Mouse (Mus musculus): ENCODE measurements at regions not wholly inside any gene's neighbourhood (a gene's known extent, or its start where the extent isn't known, plus 50 kb on each side); places are given as distances from the start of the nearest gene placed in this dataset.
"Not testable (repeated sequence)": the region's sequence is repeated elsewhere in the genome, so short reads cannot be mapped to it uniquely, and the experiment has no call there.

- not testable (repeated sequence) for H3K36me3 ChIP-seq (ENCODE audit: control insufficient read depth, insufficient read depth, low read length); H3K4me1 ChIP-seq (ENCODE audit: control insufficient read depth, insufficient read depth, insufficient read length); DNase-seq (ENCODE audit: low read depth in 1 of 2, low spot score in 2 of 2); H3K27ac ChIP-seq (ENCODE audit: insufficient read depth, low read length); H3K27me3 ChIP-seq (ENCODE audit: control insufficient read depth, insufficient read depth, low read length); H3K4me3 ChIP-seq (ENCODE audit: extremely low read depth, insufficient read depth, insufficient read length)
- no CpG with 5 or more reads among the region's 12 CpGs for WGBS
Measured at GRCm38 (mm10) chr14:52972207-52973003, 476.9 kb upstream of the Olfr1507 start.

- 62% methylated on average over 3 of the region's 4 CpGs for WGBS
- not testable (repeated sequence) for H3K4me1 ChIP-seq (ENCODE audit: control insufficient read depth, insufficient read depth, insufficient read length); DNase-seq (ENCODE audit: low read depth in 1 of 2, low spot score in 2 of 2); H3K27me3 ChIP-seq (ENCODE audit: control insufficient read depth, insufficient read depth, low read length); H3K27ac ChIP-seq (ENCODE audit: insufficient read depth, low read length); H3K4me3 ChIP-seq (ENCODE audit: extremely low read depth, insufficient read depth, insufficient read length); H3K36me3 ChIP-seq (ENCODE audit: control insufficient read depth, insufficient read depth, low read length)
Measured at GRCm38 (mm10) chr14:52962110-52962509, 466.6 kb upstream of the Olfr1507 start.

- H3K36me3 ChIP-seq (ENCODE audit: control insufficient read depth, insufficient read depth, low read length); H3K4me3 ChIP-seq (ENCODE audit: extremely low read depth, insufficient read depth, insufficient read length): not testable (repeated sequence)
- 100% methylated on average over 2 of the region's 2 CpGs for WGBS
Measured at GRCm38 (mm10) chr14:52956515-52956914, 461.0 kb upstream of the Olfr1507 start.

GRCm38 (mm10) chr14:52944925-52945324 lies 449.4 kb upstream of the Olfr1507 start:
- H3K27me3 ChIP-seq (ENCODE audit: control insufficient read depth, insufficient read depth, low read length); H3K4me3 ChIP-seq (ENCODE audit: extremely low read depth, insufficient read depth, insufficient read length); H3K36me3 ChIP-seq (ENCODE audit: control insufficient read depth, insufficient read depth, low read length); H3K27ac ChIP-seq (ENCODE audit: insufficient read depth, low read length); H3K4me1 ChIP-seq (ENCODE audit: control insufficient read depth, insufficient read depth, insufficient read length); DNase-seq (ENCODE audit: low read depth in 1 of 2, low spot score in 2 of 2): not testable (repeated sequence)
- no CpG with 5 or more reads among the region's 3 CpGs for WGBS

More at GRCm38 (mm10) chr14:52956515-52956914, 461.0 kb upstream of the Olfr1507 start:
- not testable (repeated sequence) for H3K4me1 ChIP-seq (ENCODE audit: control insufficient read depth, insufficient read depth, insufficient read length); H3K27ac ChIP-seq (ENCODE audit: insufficient read depth, low read length); DNase-seq (ENCODE audit: low read depth in 1 of 2, low spot score in 2 of 2); H3K27me3 ChIP-seq (ENCODE audit: control insufficient read depth, insufficient read depth, low read length)

GRCm38 (mm10) chr14:52942438-52942837 lies 446.9 kb upstream of the Olfr1507 start:
- not testable (repeated sequence) for H3K27me3 ChIP-seq (ENCODE audit: control insufficient read depth, insufficient read depth, low read length); DNase-seq (ENCODE audit: low read depth in 1 of 2, low spot score in 2 of 2); H3K4me1 ChIP-seq (ENCODE audit: control insufficient read depth, insufficient read depth, insufficient read length); H3K36me3 ChIP-seq (ENCODE audit: control insufficient read depth, insufficient read depth, low read length); H3K4me3 ChIP-seq (ENCODE audit: extremely low read depth, insufficient read depth, insufficient read length); H3K27ac ChIP-seq (ENCODE audit: insufficient read depth, low read length)

- H3K36me3 ChIP-seq (ENCODE audit: control insufficient read depth, insufficient read depth, low read length); DNase-seq (ENCODE audit: low read depth in 1 of 2, low spot score in 2 of 2); H3K27me3 ChIP-seq (ENCODE audit: control insufficient read depth, insufficient read depth, low read length); H3K4me3 ChIP-seq (ENCODE audit: extremely low read depth, insufficient read depth, insufficient read length); H3K27ac ChIP-seq (ENCODE audit: insufficient read depth, low read length); H3K4me1 ChIP-seq (ENCODE audit: control insufficient read depth, insufficient read depth, insufficient read length): not testable (repeated sequence)
- no CpG with 5 or more reads among the region's 1 CpGs for WGBS
Measured at GRCm38 (mm10) chr14:52941747-52942146, 446.2 kb upstream of the Olfr1507 start.

- DNase-seq (ENCODE audit: low read depth in 1 of 2, low spot score in 2 of 2); H3K27ac ChIP-seq (ENCODE audit: insufficient read depth, low read length); H3K4me1 ChIP-seq (ENCODE audit: control insufficient read depth, insufficient read depth, insufficient read length); H3K4me3 ChIP-seq (ENCODE audit: extremely low read depth, insufficient read depth, insufficient read length); H3K27me3 ChIP-seq (ENCODE audit: control insufficient read depth, insufficient read depth, low read length); H3K36me3 ChIP-seq (ENCODE audit: control insufficient read depth, insufficient read depth, low read length): not testable (repeated sequence)
- no CpG with 5 or more reads among the region's 5 CpGs for WGBS
Measured at GRCm38 (mm10) chr14:52920138-52920537, 424.6 kb upstream of the Olfr1507 start.

- WGBS, result no CpG with 5 or more reads among the region's 1 CpGs
- not testable (repeated sequence) for DNase-seq (ENCODE audit: low read depth in 1 of 2, low spot score in 2 of 2); H3K27ac ChIP-seq (ENCODE audit: insufficient read depth, low read length); H3K27me3 ChIP-seq (ENCODE audit: control insufficient read depth, insufficient read depth, low read length); H3K36me3 ChIP-seq (ENCODE audit: control insufficient read depth, insufficient read depth, low read length); H3K4me3 ChIP-seq (ENCODE audit: extremely low read depth, insufficient read depth, insufficient read length); H3K4me1 ChIP-seq (ENCODE audit: control insufficient read depth, insufficient read depth, insufficient read length)
Measured at GRCm38 (mm10) chr14:52913814-52914213, 418.3 kb upstream of the Olfr1507 start.

- no CpG with 5 or more reads among the region's 3 CpGs for WGBS
- not testable (repeated sequence) for H3K36me3 ChIP-seq (ENCODE audit: control insufficient read depth, insufficient read depth, low read length); DNase-seq (ENCODE audit: low read depth in 1 of 2, low spot score in 2 of 2); H3K27ac ChIP-seq (ENCODE audit: insufficient read depth, low read length); H3K27me3 ChIP-seq (ENCODE audit: control insufficient read depth, insufficient read depth, low read length); H3K4me1 ChIP-seq (ENCODE audit: control insufficient read depth, insufficient read depth, insufficient read length); H3K4me3 ChIP-seq (ENCODE audit: extremely low read depth, insufficient read depth, insufficient read length)
Measured at GRCm38 (mm10) chr14:52899629-52900028, 404.1 kb upstream of the Olfr1507 start.

- not testable (repeated sequence) for H3K27ac ChIP-seq (ENCODE audit: insufficient read depth, low read length); H3K4me3 ChIP-seq (ENCODE audit: extremely low read depth, insufficient read depth, insufficient read length); H3K36me3 ChIP-seq (ENCODE audit: control insufficient read depth, insufficient read depth, low read length); DNase-seq (ENCODE audit: low read depth in 1 of 2, low spot score in 2 of 2); H3K4me1 ChIP-seq (ENCODE audit: control insufficient read depth, insufficient read depth, insufficient read length); H3K27me3 ChIP-seq (ENCODE audit: control insufficient read depth, insufficient read depth, low read length)
Measured at GRCm38 (mm10) chr14:52898310-52898709, 402.8 kb upstream of the Olfr1507 start.

- not testable (repeated sequence) for DNase-seq (ENCODE audit: low read depth in 1 of 2, low spot score in 2 of 2); H3K4me1 ChIP-seq (ENCODE audit: control insufficient read depth, insufficient read depth, insufficient read length); H3K36me3 ChIP-seq (ENCODE audit: control insufficient read depth, insufficient read depth, low read length); H3K4me3 ChIP-seq (ENCODE audit: extremely low read depth, insufficient read depth, insufficient read length); H3K27ac ChIP-seq (ENCODE audit: insufficient read depth, low read length); H3K27me3 ChIP-seq (ENCODE audit: control insufficient read depth, insufficient read depth, low read length)
- WGBS, result no CpG with 5 or more reads among the region's 3 CpGs
Measured at GRCm38 (mm10) chr14:52879978-52880377, 384.4 kb upstream of the Olfr1507 start.

Data from spleen, adult 2 months (tissue).